Mouse (Mus musculus): ENCODE measurements around the gene Cyp46a1. TPM values are rescaled to one million over a fixed set of nuclear protein-coding genes. Genes with fewer than 3 reads are reported as not detected.
A peak's percentile ranks its signal among the peaks of the same experiment; 100 is the strongest.

Cyp46a1 gene
- 100 to 1,000 TPM in 1 of 2 experiments, 10 to 100 TPM in 1; 89.7 to 103 TPM for total RNA-seq (2021)
- long read RNA-seq, transcript Cyp46a1-201 (15 exons, 2,118 nt) = major isoform, 130 of 179 reads
- long read RNA-seq, partial matches to known transcripts = 31 of 179 reads
- long read RNA-seq, other reads (novel, unspliced or antisense) = 18 of 179 reads

DNA sequence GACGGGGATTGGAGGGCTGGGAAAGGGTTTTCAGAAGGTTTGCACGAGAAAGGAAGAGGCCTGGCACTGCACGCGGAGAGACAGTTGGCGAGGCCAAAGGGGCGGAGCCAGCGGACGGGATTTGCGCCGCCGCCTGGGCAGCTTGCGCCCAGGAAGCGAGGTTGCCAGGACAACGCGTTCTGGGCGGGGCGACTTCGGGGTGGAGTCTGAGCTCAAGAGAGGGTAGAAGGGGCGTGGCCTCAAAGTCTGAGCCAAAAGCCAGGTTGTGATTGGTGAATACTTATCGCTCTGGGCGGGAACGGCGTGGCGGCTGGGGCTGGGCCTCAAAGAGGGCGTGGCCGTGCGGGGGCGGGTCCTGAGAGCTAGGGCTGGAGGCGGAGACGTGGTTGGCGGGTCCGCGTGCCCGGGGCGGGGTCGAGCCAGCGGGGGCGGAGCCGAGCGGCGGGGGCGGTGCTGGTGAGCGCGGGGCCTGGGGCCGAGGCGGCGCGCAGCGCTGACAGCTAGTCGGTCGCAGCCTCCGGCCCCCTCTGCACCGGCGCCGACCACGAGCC lies at the start of gene Cyp46a1:
Cyp46a1 (plus strand) TSS at position 487 of the 551 bp plus-strand sequence.
- peak; percentile 100 for DNase-seq (ENCODE audit: low spot score in 2 of 2)

DNA sequence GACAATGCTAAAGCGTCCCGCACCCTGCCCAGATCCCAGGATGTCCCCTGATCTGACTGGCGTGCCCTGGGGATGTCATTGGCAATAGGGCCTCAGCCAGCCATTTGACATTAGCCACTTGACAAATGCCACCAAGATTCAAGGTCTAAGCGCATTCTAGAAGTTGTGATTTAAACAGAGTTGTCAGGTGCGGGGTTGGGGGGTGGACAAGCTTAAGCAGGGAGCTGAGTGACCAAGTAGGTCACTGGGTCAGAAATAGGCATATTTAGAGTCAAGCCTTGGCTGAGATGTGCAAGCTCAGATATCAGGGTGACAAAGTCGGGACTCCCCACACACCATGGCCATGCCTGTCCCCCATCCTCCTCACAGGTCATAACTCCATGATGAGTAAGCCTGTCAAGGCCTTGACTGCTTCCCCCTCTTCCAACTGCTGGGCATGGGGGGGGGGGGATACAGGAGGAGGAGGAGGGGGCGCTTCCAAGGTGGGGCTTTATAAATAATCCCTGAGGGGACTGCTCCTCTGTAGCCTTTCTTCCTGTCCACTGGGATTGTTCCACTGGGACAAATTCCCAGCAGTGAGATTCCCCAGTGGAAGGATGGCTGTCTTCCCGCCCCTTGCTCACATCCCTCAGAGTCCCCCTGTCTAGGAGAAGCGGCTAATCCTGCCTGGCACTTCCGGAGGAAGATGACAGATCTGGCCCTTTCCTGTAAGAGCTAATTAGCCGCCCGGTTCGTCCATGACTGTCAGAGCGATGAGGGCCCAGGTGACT lies 49.5 kb upstream of the Cyp46a1 start:
- DNase-seq (ENCODE audit: low spot score in 2 of 2) = no peak

DNA sequence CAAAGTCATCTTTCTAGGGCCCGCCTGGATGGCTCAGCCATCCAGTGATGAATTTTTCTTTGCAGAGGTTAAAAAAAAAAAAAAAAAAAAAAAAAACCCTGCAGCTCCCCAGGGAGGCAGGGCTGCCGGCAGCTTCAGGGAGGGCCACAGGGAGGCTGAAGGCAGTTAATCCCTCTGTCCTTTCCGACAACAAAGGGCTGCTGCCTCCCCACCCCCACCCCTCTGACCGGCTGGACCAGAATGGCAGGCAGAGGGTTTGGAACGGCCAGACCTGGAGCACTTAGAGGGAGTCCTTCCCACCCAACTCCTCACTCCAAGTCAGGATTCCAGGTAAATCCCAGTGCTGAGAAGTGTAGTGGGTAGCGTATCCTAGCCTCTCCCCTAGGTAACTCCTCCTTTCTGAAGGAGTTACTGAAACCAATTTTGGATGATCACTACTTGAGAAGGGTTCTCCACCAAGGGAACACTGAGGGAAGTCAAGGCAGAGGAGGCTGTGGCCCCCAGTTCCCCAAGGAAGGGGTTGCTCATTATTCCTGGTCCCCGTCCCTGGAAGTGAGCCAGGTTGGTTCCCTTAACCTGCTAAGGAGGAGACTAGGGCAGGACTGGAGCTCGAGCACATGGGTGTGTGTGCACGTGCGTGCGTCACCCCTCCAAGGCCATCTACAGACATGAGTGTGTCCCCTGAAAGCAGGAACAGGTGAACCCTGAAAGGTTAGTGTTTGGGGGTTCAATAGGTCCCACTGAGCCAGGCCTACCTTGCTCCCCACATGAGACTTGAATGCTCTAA lies 48.8 kb upstream of the Cyp46a1 start:
- DNase-seq (ENCODE audit: low spot score in 2 of 2) = no peak

DNA sequence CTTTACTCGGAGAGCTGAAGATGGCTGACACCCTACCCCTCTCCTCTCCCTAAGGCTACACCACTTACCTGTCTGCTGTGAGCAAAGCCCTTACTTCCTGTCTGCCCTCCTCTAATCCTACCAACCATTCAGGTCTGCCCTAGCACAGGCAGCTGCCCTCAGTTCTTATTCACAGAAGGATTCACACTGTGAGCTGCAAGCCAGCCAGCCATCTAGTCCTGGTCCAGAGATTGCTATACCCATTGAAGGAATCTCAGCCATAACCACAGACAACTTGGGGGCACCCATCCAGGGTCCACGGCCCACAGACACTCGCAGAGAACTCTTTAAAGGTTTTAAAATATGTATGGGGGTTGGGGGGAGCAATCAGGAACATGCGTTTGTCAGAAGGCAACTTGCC lies 47.8 kb upstream of the Cyp46a1 start:
- DNase-seq (ENCODE audit: low spot score in 2 of 2) = no peak

DNA sequence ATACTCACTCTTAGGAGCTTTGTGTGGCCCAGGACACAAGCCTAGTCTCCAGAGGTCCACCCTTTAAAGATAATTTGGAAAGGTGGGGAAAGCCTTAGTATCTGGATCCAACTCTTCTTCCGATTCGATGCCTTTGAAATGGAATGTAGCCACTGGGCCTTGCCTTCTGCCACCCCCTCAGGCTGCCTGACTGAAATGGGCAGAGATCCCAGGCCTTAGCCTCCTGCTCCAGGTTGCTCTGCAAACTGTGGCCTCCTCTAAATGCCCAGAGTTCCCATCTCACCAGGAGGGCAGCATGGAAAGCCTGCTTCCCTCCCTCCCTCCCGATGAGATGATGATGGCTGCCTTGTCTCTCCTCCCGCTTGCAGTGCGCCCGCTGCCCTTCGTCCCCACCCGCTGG lies 47.2 kb upstream of the Cyp46a1 start:
- DNase-seq (ENCODE audit: low spot score in 2 of 2) = no peak

DNA sequence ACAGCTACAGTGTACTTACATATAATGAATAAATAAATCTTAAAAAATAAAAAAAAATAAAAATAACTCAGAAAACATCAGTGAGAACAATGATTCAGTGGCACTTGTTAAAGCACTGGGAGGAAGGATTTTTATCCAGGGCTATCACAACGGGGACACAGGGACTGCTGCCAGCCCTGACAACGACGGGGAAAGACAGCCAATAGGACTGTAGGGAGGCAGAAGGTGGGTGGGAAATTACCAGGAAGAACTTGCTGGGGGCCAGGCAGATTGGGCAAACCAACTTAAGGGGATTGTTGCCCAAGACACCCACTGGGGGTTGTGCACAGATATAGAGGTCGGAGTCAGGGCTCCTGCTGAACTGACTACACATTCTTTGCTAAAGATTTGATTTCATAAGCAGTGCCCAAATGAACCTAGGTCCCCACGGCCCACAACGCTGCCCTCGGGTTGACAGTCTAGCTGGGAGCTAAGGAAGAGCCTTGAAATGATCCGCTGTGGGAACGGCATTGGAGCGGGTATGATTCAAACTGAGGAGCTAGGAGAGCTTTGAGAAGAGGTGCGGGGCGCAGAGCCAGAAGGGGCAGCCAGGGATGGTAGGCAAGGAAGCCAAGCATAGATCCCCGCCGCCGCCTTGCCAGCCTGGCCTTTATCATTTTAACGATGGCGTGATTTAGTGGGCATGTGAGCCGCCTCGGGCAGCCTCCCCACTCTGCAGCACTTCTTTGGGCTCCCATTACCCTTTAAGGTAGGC lies 45.9 kb upstream of the Cyp46a1 start:
- no peak for DNase-seq (ENCODE audit: low spot score in 2 of 2)

DNA sequence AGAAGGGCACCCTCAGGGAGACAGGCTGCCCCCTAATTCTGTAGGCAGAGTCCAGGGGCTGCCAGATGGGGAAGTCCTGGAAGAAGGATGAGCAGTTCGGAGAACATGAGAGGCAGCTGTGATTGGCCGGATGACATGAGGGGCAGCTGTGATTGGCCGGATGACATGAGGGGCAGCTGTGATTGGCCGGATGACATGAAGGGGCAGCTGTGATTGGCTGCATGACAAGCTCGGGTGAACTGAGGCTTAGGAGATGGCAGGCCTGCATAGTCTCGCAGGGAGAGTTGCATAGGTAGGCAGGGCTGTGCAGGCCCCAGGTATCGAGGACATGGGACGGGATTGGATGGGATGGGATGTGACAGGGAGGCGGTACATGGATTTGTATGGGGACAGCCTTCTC lies 41.8 kb upstream of the Cyp46a1 start:
- peak in 1 of 2 experiments; percentile 38 for DNase-seq (ENCODE audit: low spot score in 2 of 2)

DNA sequence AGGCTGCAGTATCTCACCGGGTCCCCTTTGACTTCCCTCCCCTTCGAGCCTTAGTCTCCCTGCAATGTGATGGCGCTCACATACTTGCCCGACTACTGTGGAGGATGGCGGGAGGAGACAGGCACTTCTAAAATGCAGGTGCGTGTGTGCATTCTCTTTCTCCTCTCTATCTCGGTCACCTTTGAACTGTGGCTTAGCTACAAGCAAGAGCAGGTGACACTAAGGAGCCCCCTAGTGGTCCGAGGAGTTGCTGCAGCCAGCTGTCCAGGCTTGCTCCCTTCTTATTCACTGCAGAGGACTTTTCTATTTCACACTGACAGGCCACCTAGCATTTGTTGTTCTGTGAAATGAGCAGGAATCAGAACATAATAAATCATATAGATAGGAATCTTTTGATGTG lies 41.2 kb upstream of the Cyp46a1 start:
- DNase-seq (ENCODE audit: low spot score in 2 of 2) = peak; percentile 69 to 73

DNA sequence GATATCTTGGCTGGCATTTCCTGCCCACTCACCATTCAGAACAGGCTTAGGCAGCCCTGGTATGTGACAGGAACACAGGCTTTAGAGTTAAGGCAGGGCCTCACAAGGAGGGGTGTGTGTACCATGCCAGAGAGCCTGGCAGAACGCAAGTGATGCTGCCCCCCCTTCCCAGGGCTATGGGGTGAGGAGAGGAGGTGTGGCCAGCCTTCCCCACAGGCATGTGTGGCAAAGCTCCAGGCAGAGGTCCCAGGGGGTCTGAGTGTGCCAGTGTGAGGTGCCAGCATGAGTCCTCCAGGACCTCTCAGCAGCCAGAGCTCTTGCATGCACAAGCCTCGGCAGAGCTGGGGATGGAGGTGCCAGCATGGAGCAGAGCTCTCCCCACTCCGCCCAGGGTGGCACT lies 39.6 kb upstream of the Cyp46a1 start:
- DNase-seq (ENCODE audit: low spot score in 2 of 2) = peak in 1 of 2 experiments; percentile 48

DNA sequence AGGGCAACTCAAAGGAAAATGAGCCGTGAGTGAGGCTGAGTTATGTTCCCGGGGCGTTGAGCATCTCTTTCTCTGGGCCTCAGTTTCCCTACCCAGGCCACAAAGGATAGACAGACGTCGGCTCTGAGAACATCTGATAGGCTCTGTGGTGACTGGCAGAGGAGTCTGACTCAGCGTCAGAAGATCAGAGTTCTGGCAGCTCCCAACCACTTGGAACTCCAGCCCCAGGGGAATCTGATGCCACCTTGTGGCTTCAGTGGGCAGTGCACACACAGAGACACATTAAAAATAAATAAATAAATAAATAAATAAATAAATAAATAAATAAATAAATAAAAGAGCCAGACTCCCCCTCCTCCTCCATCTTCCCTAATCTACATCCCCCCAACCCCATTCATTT lies 37.1 kb upstream of the Cyp46a1 start:
- DNase-seq (ENCODE audit: low spot score in 2 of 2) = no peak

DNA sequence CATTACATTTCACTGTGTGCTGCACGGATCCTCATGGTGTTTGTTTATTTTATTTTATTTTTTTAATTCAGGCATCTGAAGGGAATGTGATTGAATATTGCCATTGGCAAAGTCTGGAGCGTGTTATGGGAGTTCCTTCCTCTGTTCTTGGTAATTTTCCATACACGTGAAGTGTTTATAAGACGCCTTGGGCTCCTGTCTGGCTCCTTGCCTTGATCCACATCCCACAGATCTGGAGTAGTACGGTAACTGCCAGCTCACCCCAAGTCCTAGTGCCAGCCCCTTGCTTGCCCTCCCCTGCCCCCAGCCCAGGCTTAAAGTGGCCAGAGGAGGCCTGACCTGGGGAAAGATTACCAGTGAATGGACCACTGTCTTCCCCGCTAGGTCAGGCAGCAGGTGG lies 33.2 kb upstream of the Cyp46a1 start:
- DNase-seq (ENCODE audit: low spot score in 2 of 2) = no peak

DNA sequence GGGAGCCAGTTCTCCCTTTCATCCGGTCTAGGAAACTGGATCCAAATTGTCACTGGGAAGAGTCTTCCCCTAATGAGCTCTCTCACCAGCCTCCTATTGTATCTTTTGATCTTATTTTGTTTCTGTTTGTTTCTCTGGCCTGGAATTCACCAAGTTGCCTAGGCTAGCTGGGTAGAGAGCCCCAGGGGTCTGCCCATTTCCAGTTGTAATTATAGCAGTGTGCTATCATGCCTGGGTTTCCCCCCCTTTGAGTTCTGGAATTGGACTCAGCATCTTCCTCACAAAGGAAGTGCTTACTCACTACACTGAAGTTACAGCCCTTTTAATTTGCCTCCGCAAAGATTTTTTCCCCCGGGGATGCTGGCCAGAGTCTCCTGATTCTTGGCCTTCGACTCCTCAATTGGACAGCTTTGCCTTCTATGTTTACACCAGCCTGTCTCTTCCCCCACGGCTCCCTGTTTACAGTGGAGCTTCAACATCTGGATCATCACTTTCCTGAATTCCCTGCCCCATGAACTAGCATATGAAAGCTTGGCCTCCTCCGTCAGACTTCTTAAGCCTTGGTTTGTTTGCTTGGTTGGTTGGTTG lies 30.3 kb upstream of the Cyp46a1 start:
- no peak for DNase-seq (ENCODE audit: low spot score in 2 of 2)

DNA sequence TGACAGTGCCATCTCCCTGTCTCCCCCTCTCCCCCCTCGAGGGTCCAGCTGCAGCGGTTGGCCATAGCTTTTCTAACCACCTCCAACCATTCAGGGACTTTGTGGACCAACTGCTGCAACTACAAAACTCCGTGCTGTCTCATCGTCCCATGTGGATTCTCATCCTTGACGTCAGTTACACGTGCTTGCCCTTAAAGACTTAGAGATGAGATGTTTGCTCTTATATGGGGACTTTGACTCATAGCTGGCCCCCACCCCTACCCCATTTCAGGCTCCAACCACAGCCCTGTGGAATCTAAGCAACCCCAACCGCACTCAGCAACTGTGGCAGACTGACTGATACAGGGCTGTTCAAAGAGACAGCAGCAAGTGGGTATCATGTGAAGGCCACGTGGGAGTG lies 29.0 kb upstream of the Cyp46a1 start:
- no peak for DNase-seq (ENCODE audit: low spot score in 2 of 2)

DNA sequence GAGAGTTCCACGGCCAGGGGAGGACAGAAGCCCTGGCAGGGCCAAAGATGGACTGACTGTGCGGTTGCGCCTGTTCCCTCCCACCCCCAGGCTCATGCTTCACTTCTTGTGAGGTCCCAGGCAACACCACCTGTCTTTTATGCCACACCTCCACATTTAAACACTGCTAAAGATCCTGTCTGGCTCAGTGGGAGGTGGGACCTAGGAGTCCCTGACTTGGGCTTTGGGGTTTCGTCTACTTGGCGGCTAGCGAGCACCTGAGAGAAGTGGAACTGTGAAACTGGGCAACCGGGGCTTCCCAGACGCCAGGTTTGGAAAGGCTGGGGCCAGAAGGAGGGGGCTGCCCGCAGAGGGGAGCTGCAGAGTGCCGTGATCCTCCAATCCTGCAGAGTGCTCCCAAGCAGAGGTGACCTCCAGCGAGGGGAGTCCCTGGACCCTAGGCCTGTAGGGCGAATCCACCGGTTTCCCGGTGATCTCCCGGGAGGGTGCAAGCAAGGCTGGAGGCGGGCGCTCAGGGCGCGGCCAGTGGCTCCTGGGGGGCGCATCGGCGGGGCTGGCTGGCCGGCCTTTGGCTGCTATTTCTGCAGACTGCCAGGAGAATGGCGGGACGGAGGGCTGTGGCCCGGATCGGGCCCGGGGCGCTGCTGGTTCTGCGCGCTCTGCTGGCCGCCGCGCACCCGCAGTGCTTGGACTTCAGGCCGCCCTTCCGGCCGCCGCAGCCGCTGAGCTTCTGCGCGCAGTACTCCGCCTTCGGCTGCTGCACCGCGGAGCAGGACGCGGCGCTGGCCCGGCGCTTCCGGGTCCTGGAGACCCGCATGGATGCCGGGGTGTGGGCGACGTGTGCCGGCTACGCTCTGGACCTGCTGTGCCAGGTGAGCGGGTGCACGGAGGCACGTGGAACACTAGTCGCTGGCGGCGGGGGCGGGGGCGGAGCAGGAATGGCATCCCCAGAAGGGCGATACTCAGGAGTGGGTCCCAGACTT lies 28.1 kb upstream of the Cyp46a1 start, which contains the start of gene Hhipl1:
Hhipl1 (plus strand) TSS at position 459 of the 983 bp plus-strand sequence.
- DNase-seq (ENCODE audit: low spot score in 2 of 2) = peak in 1 of 2 experiments; percentile 41

DNA sequence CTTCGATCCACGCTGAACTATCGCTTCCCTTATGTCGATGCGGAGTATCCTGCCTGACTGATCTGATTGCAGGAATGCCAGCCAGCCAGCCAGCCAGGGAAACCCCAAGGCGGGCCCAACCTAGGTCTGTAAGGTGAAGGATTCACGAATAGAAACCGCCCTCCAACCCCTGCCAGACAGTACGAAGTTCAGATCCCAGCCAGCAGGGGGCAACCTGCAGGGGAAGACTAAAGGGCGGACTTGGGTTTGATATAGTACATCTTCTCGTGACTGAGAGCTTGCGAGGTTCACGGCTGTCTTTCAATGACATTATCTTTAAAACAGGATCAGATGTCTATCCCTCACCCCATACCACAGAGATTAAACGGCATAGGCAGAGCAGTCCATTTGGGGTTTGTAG lies 26.6 kb upstream of the Cyp46a1 start:
- DNase-seq (ENCODE audit: low spot score in 2 of 2) = peak; percentile 56 to 63

DNA sequence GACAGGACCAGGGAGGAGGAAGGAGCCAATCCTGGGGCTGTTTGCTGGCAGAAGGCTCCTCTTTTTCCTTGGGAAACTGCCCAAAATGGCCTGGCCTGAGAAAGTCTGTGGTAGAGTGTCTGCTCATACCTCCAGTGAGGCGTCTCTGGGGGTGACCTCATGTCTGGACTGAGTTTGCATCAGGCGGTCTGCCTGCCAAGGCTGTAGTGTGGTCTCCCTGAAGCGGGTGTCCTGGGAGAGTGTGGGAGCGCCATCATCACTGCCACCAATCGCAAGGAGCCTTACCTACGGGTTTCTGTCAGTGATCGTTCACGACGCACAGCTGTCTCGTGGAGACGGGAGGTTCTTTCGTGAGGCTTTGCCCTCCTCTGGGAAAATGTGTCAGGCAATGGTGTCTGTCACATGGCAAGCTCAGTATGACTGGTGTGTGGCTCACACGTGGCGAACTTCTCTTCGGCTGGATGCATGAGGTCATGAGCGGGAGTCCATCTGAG lies 25.8 kb upstream of the Cyp46a1 start:
- no peak for DNase-seq (ENCODE audit: low spot score in 2 of 2)

DNA sequence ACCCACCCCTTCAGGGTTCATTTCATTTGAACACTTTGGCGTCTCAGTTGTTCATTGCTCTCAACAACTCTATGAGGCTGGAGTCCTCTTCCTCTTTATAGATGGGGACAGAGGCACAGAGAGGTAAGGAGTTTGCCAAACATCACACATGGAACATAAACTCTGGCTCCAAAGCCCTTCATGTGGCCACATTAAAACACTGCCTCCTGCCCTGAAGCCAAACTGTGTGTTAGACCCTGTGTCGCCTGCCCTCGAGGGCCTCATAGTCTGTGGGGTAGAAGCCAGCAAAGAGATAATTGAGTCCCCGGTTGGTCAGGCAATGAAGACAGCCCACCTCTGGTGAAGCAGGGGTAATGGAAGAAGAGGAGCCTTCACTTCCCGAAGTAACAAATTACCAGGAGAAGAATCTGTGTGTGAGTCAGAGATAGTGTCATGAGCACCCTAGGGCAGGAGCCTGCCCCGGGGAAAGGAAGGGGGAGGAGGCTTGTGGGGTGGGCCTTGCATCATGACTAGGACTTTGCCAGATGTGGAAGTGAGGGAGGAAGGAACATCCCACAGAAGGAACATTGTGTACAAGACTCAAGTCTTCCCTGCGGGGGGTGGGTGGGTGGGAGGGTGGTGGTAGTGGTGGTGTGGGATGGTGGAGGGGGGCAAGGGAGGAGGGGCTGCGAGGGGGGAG lies 24.9 kb upstream of the Cyp46a1 start:
- DNase-seq (ENCODE audit: low spot score in 2 of 2) = no peak

DNA sequence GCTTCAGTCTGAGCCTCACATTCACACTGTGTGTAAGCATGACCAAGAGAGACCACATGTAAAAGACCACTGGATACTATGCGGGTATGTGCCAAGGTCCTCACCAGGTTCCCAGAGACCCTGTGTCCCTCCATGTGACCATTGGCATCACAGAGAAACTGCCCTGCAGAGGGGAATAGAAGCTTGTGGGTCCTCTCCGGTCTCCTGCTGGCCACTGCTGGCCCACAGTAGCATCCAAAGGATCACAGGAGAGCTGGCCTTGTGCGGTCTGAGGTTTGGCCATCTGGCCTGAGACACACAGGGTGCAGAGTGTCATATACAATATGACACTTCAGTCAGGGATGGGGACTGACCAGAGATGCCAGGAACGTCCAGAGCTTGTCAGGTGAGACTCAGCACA lies 24.1 kb upstream of the Cyp46a1 start:
- DNase-seq (ENCODE audit: low spot score in 2 of 2) = no peak

All from layer of hippocampus, postnatal 10 days (tissue).